Mouse (Mus musculus): ENCODE results near the gene Slc28a2. TPM values are rescaled to one million over a fixed set of nuclear protein-coding genes. Genes with fewer than 3 reads are reported as not detected.
"Not testable (repeated sequence)": the region's sequence is repeated elsewhere in the genome, so short reads cannot be mapped to it uniquely, and the experiment has no call there.

Gene Slc28a2
- polyA plus RNA-seq, 1 experiment = 0.43 TPM

DNA sequence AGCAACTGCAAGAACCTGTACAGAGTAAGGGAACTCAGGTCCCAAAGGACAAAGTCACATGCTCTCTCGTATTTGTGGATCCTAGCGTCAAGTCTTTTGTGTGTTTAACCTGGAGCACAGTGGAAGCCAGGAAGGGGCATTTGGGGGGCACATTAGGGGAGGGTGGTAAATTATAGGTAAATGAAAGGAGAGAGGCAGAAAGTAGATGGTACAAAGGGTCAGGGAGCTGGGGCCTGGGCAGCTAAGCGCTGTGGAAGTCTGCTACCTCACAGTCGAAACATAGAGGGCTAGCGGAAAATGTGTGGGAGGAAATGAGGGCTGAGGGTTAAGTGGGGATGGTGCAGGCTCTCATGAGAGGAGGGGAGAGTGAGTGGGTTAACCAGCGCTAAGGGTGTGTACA, 44.2 kb upstream of the Slc28a2 start:
- H3K4me1 ChIP-seq (ENCODE audit: control insufficient read depth, insufficient read depth, low read length) = peaks cover 6% of the 10 kb centered on the region; the same call in 1 of the 2 replicates
- no peak for DNase-seq
- H3K27me3 ChIP-seq (ENCODE audit: control insufficient read depth, insufficient read depth, low read length) = no peaks in the 10 kb centered on the region
- no peak for TF ChIP-seq CTCF (IDR thresholded peaks at IDR 0.05; ENCODE audit: borderline replicate concordance, insufficient read depth, low read depth, low read length)
- no peak for TF ChIP-seq POLR2A (IDR thresholded peaks at IDR 0.05; ENCODE audit: borderline replicate concordance, insufficient read depth, low read length)
- no peak overlapping the region for H3K4me3 ChIP-seq (replicated peaks; ENCODE audit: insufficient read depth, low read depth, low read length)
- 89% methylated on average over 6 of the region's 6 CpGs for WGBS
- no peak overlapping the region for H3K27ac ChIP-seq (ENCODE audit: insufficient read depth, low read length)

- WGBS = 47% methylated on average over 3 of the region's 3 CpGs
- Histone ChIP-seq H3K27ac (ENCODE audit: insufficient read depth, low read length) (no peak overlapping the region), H3K4me1 (ENCODE audit: control insufficient read depth, insufficient read depth, low read length) (peaks cover 6% of the 10 kb centered on the region; the same call in 1 of the 2 replicates), H3K4me3 (replicated peaks; ENCODE audit: insufficient read depth, low read depth, low read length) (no peak overlapping the region), H3K27me3 (ENCODE audit: control insufficient read depth, insufficient read depth, low read length) (no peaks in the 10 kb centered on the region)
- TF ChIP-seq POLR2A (IDR thresholded peaks at IDR 0.05; ENCODE audit: borderline replicate concordance, insufficient read depth, low read length) (no peak), CTCF (IDR thresholded peaks at IDR 0.05; ENCODE audit: borderline replicate concordance, insufficient read depth, low read depth, low read length) (no peak)
- no peak for DNase-seq
Measured at GRCm38 (mm10) chr2:122385095-122385494, 41.2 kb upstream of the Slc28a2 start.

DNA sequence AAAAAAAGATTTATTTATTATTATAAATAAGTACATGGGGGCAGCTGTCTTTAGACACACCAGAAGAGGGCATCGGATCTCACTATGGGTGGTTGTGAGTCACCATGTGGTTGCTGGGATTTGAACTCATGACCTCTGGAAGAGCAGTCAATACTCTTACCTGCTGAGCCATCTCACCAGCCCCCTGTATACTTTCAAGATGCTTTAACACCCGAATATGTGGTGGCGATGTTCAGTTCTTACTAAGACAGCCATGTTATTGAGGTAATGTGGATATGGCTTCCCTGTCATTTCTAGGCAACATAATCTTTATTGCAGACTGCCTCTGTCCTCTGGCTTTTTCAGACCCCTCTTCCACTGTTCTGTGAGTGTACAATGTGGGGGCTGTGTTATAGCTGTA, 39.1 kb upstream of the Slc28a2 start:
- H3K4me3 ChIP-seq (replicated peaks; ENCODE audit: insufficient read depth, low read depth, low read length); H3K27me3 ChIP-seq (ENCODE audit: control insufficient read depth, insufficient read depth, low read length); H3K4me1 ChIP-seq (ENCODE audit: control insufficient read depth, insufficient read depth, low read length); DNase-seq; H3K27ac ChIP-seq (ENCODE audit: insufficient read depth, low read length): not testable (repeated sequence)
- WGBS = 96% methylated on average over 3 of the region's 3 CpGs

GRCm38 (mm10) chr2:122396150-122396549, 30.1 kb upstream of the Slc28a2 start:
- no peaks in the 10 kb centered on the region for H3K4me1 ChIP-seq (ENCODE audit: control insufficient read depth, insufficient read depth, low read length)
- no peaks in the 10 kb centered on the region for H3K27me3 ChIP-seq (ENCODE audit: control insufficient read depth, insufficient read depth, low read length)
- H3K4me3 ChIP-seq (replicated peaks; ENCODE audit: insufficient read depth, low read depth, low read length) = no peak overlapping the region
- no peak for DNase-seq
- WGBS = 100% methylated on average over 1 of the region's 1 CpGs
- TF ChIP-seq CTCF (IDR thresholded peaks at IDR 0.05; ENCODE audit: borderline replicate concordance, insufficient read depth, low read depth, low read length) (no peak), POLR2A (IDR thresholded peaks at IDR 0.05; ENCODE audit: borderline replicate concordance, insufficient read depth, low read length) (no peak)
- H3K27ac ChIP-seq (ENCODE audit: insufficient read depth, low read length) = no peak overlapping the region

DNA sequence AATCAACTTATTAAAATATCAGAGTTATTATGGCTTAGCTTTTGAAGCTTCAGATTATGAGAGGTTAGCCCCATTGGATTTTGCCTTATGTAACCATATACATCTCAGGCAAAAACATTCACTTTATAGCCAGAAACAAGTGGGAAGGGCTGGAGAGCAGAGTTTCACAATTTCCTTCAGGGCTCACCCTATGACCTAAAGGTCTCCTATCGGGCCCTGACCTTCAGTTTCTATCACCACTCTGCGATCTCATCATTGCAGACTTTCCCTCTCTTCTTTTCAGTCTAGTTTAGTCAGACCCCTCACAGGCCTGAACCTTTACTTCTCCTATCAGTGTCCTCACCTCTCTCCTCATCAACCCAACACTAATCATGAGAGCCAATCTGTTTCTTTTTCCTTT, 18.7 kb upstream of the Slc28a2 start:
- WGBS = 89% methylated on average over 2 of the region's 2 CpGs
- DNase-seq = no peak

GRCm38 (mm10) chr2:122408928-122409327, 17.3 kb upstream of the Slc28a2 start:
- DNase-seq = no peak
- H3K4me3 ChIP-seq (replicated peaks; ENCODE audit: insufficient read depth, low read depth, low read length) = no peak overlapping the region
- TF ChIP-seq CTCF (IDR thresholded peaks at IDR 0.05; ENCODE audit: borderline replicate concordance, insufficient read depth, low read depth, low read length) (no peak), POLR2A (IDR thresholded peaks at IDR 0.05; ENCODE audit: borderline replicate concordance, insufficient read depth, low read length) (no peak)
- WGBS = 79% methylated on average over 7 of the region's 7 CpGs
- no peaks in the 10 kb centered on the region for H3K4me1 ChIP-seq (ENCODE audit: control insufficient read depth, insufficient read depth, low read length)
- no peak overlapping the region for H3K27ac ChIP-seq (ENCODE audit: insufficient read depth, low read length)
- no peaks in the 10 kb centered on the region for H3K27me3 ChIP-seq (ENCODE audit: control insufficient read depth, insufficient read depth, low read length)

More for the DNA sequence above, 18.7 kb upstream of the Slc28a2 start:
- no peak overlapping the region for H3K4me3 ChIP-seq (replicated peaks; ENCODE audit: insufficient read depth, low read depth, low read length)
- H3K27ac ChIP-seq (ENCODE audit: insufficient read depth, low read length) = no peak overlapping the region
- TF ChIP-seq POLR2A (IDR thresholded peaks at IDR 0.05; ENCODE audit: borderline replicate concordance, insufficient read depth, low read length) (no peak), CTCF (IDR thresholded peaks at IDR 0.05; ENCODE audit: borderline replicate concordance, insufficient read depth, low read depth, low read length) (no peak)
- H3K27me3 ChIP-seq (ENCODE audit: control insufficient read depth, insufficient read depth, low read length) = no peaks in the 10 kb centered on the region
- no peaks in the 10 kb centered on the region for H3K4me1 ChIP-seq (ENCODE audit: control insufficient read depth, insufficient read depth, low read length)

- not testable (repeated sequence) for DNase-seq; H3K4me3 ChIP-seq (replicated peaks; ENCODE audit: insufficient read depth, low read depth, low read length); H3K4me1 ChIP-seq (ENCODE audit: control insufficient read depth, insufficient read depth, low read length); H3K27ac ChIP-seq (ENCODE audit: insufficient read depth, low read length); H3K27me3 ChIP-seq (ENCODE audit: control insufficient read depth, insufficient read depth, low read length)
- WGBS = 84% methylated on average over 2 of the region's 2 CpGs
Measured at GRCm38 (mm10) chr2:122426645-122427044, 368 bp downstream of the Slc28a2 start.

- not testable (repeated sequence) for H3K27me3 ChIP-seq (ENCODE audit: control insufficient read depth, insufficient read depth, low read length); H3K4me3 ChIP-seq (replicated peaks; ENCODE audit: insufficient read depth, low read depth, low read length); H3K27ac ChIP-seq (ENCODE audit: insufficient read depth, low read length); DNase-seq; H3K4me1 ChIP-seq (ENCODE audit: control insufficient read depth, insufficient read depth, low read length)
- WGBS = 91% methylated on average over 5 of the region's 5 CpGs
Measured at GRCm38 (mm10) chr2:122438706-122439482, 12.6 kb downstream of the Slc28a2 start.

- H3K27me3 ChIP-seq (ENCODE audit: control insufficient read depth, insufficient read depth, low read length); H3K27ac ChIP-seq (ENCODE audit: insufficient read depth, low read length); H3K4me1 ChIP-seq (ENCODE audit: control insufficient read depth, insufficient read depth, low read length); DNase-seq; H3K4me3 ChIP-seq (replicated peaks; ENCODE audit: insufficient read depth, low read depth, low read length): not testable (repeated sequence)
- WGBS = 39% methylated on average over 3 of the region's 3 CpGs
Measured at GRCm38 (mm10) chr2:122440521-122440920, 14.2 kb downstream of the Slc28a2 start.

All from cerebellum, adult 2 months (tissue).